Comparison of ENCODE assay signal across 9 mouse cellular contexts in genomic region chr9:102306645-102307415, GRCm38 (mm10). TPM values are rescaled to one million over a fixed set of nuclear protein-coding genes. Genes with fewer than 3 reads are reported as not detected.
DNase-seq lines count a peak whose midpoint lies in the region; ATAC-seq and TF ChIP-seq lines count a peak whose summit lies in the region.
"Had no signal": no experiment of that assay in that cellular context is flagged by ENCODE, and none has a peak within 500 bp of the region (broad histone marks: within the 10 kb centered on the region; RNA-seq: fewer than 3 reads in every experiment).

No protein-coding gene starts in this region.

- H3K4me1 ChIP-seq in hindbrain, postnatal 0 days (ENCODE audit: insufficient read depth, low read length), result peaks cover 14% of the 10 kb centered on the region; the same call in 1 of the 2 replicates
- peaks cover 29% of the 10 kb centered on the region for H3K4me1 ChIP-seq in hindbrain, embryonic 14.5 days (replicated peaks; ENCODE audit: control insufficient read depth, insufficient read depth, low read length)
- peaks cover 17% of the 10 kb centered on the region for H3K4me1 ChIP-seq in heart, embryonic 13.5 days

- no peaks in the 10 kb centered on the region for H3K27me3 ChIP-seq in hindbrain, postnatal 0 days (ENCODE audit: insufficient read depth, low read length)
- H3K27me3 ChIP-seq in hindbrain, embryonic 14.5 days (ENCODE audit: control insufficient read depth, insufficient read depth, low read length), result no peaks in the 10 kb centered on the region
- peaks cover 37% of the 10 kb centered on the region for H3K27me3 ChIP-seq in heart, embryonic 13.5 days (replicated peaks)

- intact Hi-C loops in left cerebral cortex, postnatal 25 days (cut with DNase I), result no loop called here

- no peak overlapping the region for H3K9ac ChIP-seq in hindbrain, postnatal 0 days (replicated peaks; ENCODE audit: low read length)
- H3K9ac ChIP-seq in hindbrain, embryonic 14.5 days, result no peak overlapping the region
- no peak overlapping the region for H3K9ac ChIP-seq in heart, embryonic 13.5 days

- H3K36me3 ChIP-seq in hindbrain, postnatal 0 days (ENCODE audit: insufficient read depth, low read length), result no peaks in the 10 kb centered on the region
- no peaks in the 10 kb centered on the region for H3K36me3 ChIP-seq in hindbrain, embryonic 14.5 days (replicated peaks; ENCODE audit: control insufficient read depth, insufficient read depth)
- H3K36me3 ChIP-seq in heart, embryonic 13.5 days, result no peaks in the 10 kb centered on the region

- no peak overlapping the region for H3K4me2 ChIP-seq in hindbrain, postnatal 0 days (ENCODE audit: low read depth, low read length)
- H3K4me2 ChIP-seq in hindbrain, embryonic 14.5 days (replicated peaks), result no peak overlapping the region
- H3K4me2 ChIP-seq in heart, embryonic 13.5 days, result no peak overlapping the region

- DNase-seq in hindbrain, postnatal 0 days (ENCODE audit: low spot score), result peak; percentile 31
- no peak for DNase-seq in hindbrain, embryonic 14.5 days (ENCODE audit: low spot score)
- DNase-seq in adrenal gland, postnatal 14 days, result peak; percentile 59
- DNase-seq in kidney, postnatal 4 days, result peak; percentile 48 to 63
- no peak for DNase-seq in right cerebral cortex, postnatal 4 days
- no peak for DNase-seq in MN1 (ENCODE audit: low spot score)
- no peak for DNase-seq in left cerebral cortex, postnatal 25 days (ENCODE audit: low spot score in 2 of 2)

- TF ChIP-seq CTCF in hindbrain, postnatal 0 days (IDR thresholded peaks at IDR 0.05; ENCODE audit: low read depth), result no peak

- no peak overlapping the region for H3K27ac ChIP-seq in hindbrain, postnatal 0 days
- no peak overlapping the region for H3K27ac ChIP-seq in hindbrain, embryonic 14.5 days
- peak overlapping the region; percentile 50 for H3K27ac ChIP-seq in heart, embryonic 13.5 days (replicated peaks)

- H3K4me3 ChIP-seq in hindbrain, postnatal 0 days (ENCODE audit: low read length), result no peak overlapping the region
- no peak overlapping the region for H3K4me3 ChIP-seq in hindbrain, embryonic 14.5 days (replicated peaks; ENCODE audit: low read length)
- no peak overlapping the region for H3K4me3 ChIP-seq in heart, embryonic 13.5 days

- ATAC-seq in hindbrain, postnatal 0 days, result no peak
- no peak for ATAC-seq in hindbrain, embryonic 14.5 days (ENCODE audit: low FRiP score)
- no peak; the same call in 1 of the 2 replicates for ATAC-seq in heart, embryonic 13.5 days (ENCODE audit: extremely low read depth, insufficient number of reproducible peaks, low FRiP score, low TSS enrichment)

- H3K9me3 ChIP-seq in hindbrain, postnatal 0 days (ENCODE audit: low read length), result no peaks in the 10 kb centered on the region
- 0 out of 2 replicates have a peak, but pooled peaks cover 3% of the 10 kb centered on the region for H3K9me3 ChIP-seq in hindbrain, embryonic 14.5 days (ENCODE audit: control insufficient read depth, low read length)
- H3K9me3 ChIP-seq in heart, embryonic 13.5 days, result peaks cover 6% of the 10 kb centered on the region; the same call in 1 of the 2 replicates

- WGBS in hindbrain, postnatal 0 days, result 67% methylated on average over 1 of the region's 1 CpGs
- WGBS in hindbrain, embryonic 14.5 days, result 62% methylated on average over 1 of the region's 1 CpGs
- 62% methylated on average over 1 of the region's 1 CpGs for WGBS in heart, embryonic 13.5 days

RNA-seq across cellular contexts. Expression of gene Ephb1, which starts 47.7 kb away (rescaled TPM):
- total RNA-seq in hindbrain, postnatal 0 days (2014; rRNA removed), result 50.3 and 60.1 TPM in 2 replicates
- 34.7 and 39.6 TPM in 2 replicates for polyA plus RNA-seq in hindbrain, postnatal 0 days (2015; fragmentation: Nextera tagmentation; extraction: Ambion mirVana)
- polyA plus RNA-seq in hindbrain, embryonic 14.5 days (2014; fragmentation: Nextera tagmentation; extraction: Ambion mirVana), result 52.2 TPM in 2 replicates
- total RNA-seq in adrenal gland, postnatal 14 days (2021), result 3.3 and 3.7 TPM in 2 replicates
- 0.96 and 1.4 TPM in 2 replicates for polyA plus RNA-seq in heart, embryonic 13.5 days (2015; fragmentation: Nextera tagmentation; extraction: Ambion mirVana)
- total RNA-seq in left cerebral cortex, postnatal 25 days (2021), result 10 to 100 TPM; 31.5 to 36.0 TPM
- total RNA-seq: common myeloid progenitor, adult 5-6 weeks had no signal

Comparison
In these comparisons a context has a peak if more than half of its experiments do, and no peak if none do; other contexts are left out.
1. DNase-seq: peak in hindbrain, postnatal 0 days (single experiment), adrenal gland, postnatal 14 days (single experiment) and kidney, postnatal 4 days (2 of 2); none in hindbrain, embryonic 14.5 days (single experiment), right cerebral cortex, postnatal 4 days (single experiment), MN1 (single experiment) and left cerebral cortex, postnatal 25 days (0 of 2).